Mouse (Mus musculus) spleen, adult 2 months (tissue): ENCODE measurements at regions not wholly inside any gene's neighbourhood (a gene's known extent, or its start where the extent isn't known, plus 50 kb on each side); places are given as distances from the start of the nearest gene placed in this dataset.

ENCODE experiments used
- DNase-seq, 2 experiments: peaks; one replicate each; pipeline versions ENCODE4 v3.0.0 to v3.0.0-alpha.2; 2012 to 2021; ENCODE audit warnings: low spot score in 2 of 2, low read depth in 1 of 2
- H3K27ac ChIP-seq: fragments of 200-500 bp; 2 replicates; pipeline ENCODE4 v1.5.1; 2012; ENCODE audit warnings: low read length, inconsistent platforms; ENCODE audit not compliant: insufficient read depth
- H3K27me3 ChIP-seq: fragments of 200-500 bp; 2 replicates; pipeline ENCODE4 v1.6.1; 2012; ENCODE audit warnings: mild to moderate bottlenecking, moderate library complexity, low read length, inconsistent platforms; ENCODE audit not compliant: control insufficient read depth, insufficient read depth
- H3K36me3 ChIP-seq: fragments of 200-500 bp; 2 replicates; pipeline ENCODE4 v1.6.1; 2012; ENCODE audit warnings: mild to moderate bottlenecking, low read length, inconsistent platforms; ENCODE audit not compliant: control insufficient read depth, insufficient read depth
- H3K4me1 ChIP-seq: fragments of 200-500 bp; 2 replicates; pipeline ENCODE4 v1.6.1; 2011; ENCODE audit warnings: inconsistent platforms; ENCODE audit not compliant: control insufficient read depth, insufficient read depth, insufficient read length
- H3K4me3 ChIP-seq: fragments of 200-500 bp; 2 replicates; pipeline ENCODE4 v1.5.1; 2011; ENCODE audit warnings: mild to moderate bottlenecking, inconsistent platforms; ENCODE audit not compliant: insufficient read depth, insufficient read length; ENCODE audit errors: extremely low read depth
- CTCF ChIP-seq: fragments of 200-500 bp; IDR thresholded peaks from 2 replicates; pipeline ENCODE4 v1.5.1; 2011; ENCODE audit warnings: mild to moderate bottlenecking, inconsistent platforms; ENCODE audit not compliant: insufficient read depth, insufficient read length, insufficient replicate concordance; ENCODE audit errors: extremely low read depth
- POLR2A ChIP-seq: fragments of 200-500 bp; IDR thresholded peaks from 2 replicates; pipeline ENCODE4 v1.6.1; 2011; ENCODE audit warnings: low read depth, low read length, inconsistent platforms
- WGBS: fragments of 180-500 bp; shearing (Covaris S2); methylation state at CpG from one replicate; pipeline ENCODE4 v1.1.7; 2018; 5-methylcytosine and 5-hydroxymethylcytosine counted together

GRCm38 (mm10) chr4:55924974-55925373 is 392.7 kb upstream of the Klf4 start:
- Histone ChIP-seq H3K4me1 (no peaks in the 10 kb centered on the region), H3K36me3 (no peaks in the 10 kb centered on the region), H3K27me3 (no peaks in the 10 kb centered on the region), H3K4me3 (no peak overlapping the region), H3K27ac (no peak overlapping the region)
- DNase-seq = no peak
- TF ChIP-seq POLR2A (no peak), CTCF (no peak)
- 78% methylated on average over 3 of the region's 3 CpGs for WGBS

- TF ChIP-seq CTCF (no peak), POLR2A (no peak)
- Histone ChIP-seq H3K27me3 (no peaks in the 10 kb centered on the region), H3K4me1 (no peaks in the 10 kb centered on the region), H3K27ac (no peak overlapping the region), H3K4me3 (no peak overlapping the region), H3K36me3 (no peaks in the 10 kb centered on the region)
- DNase-seq = no peak
- 86% methylated on average over 4 of the region's 4 CpGs for WGBS
Observed at GRCm38 (mm10) chr4:55921217-55921616, 389.0 kb upstream of the Klf4 start.

GRCm38 (mm10) chr4:55894116-55894885 is 362.0 kb upstream of the Klf4 start:
- H3K4me1 ChIP-seq = no peaks in the 10 kb centered on the region
- H3K27ac ChIP-seq = no peak overlapping the region
- TF ChIP-seq CTCF (no peak), POLR2A (no peak)
- DNase-seq = no peak
- no peaks in the 10 kb centered on the region for H3K36me3 ChIP-seq
- 83% methylated on average over 12 of the region's 12 CpGs for WGBS
- no peaks in the 10 kb centered on the region for H3K27me3 ChIP-seq
- H3K4me3 ChIP-seq = no peak overlapping the region

- DNase-seq = no peak
- Histone ChIP-seq H3K27me3 (no peaks in the 10 kb centered on the region), H3K27ac (no peak overlapping the region), H3K36me3 (no peaks in the 10 kb centered on the region), H3K4me1 (no peaks in the 10 kb centered on the region), H3K4me3 (no peak overlapping the region)
- 95% methylated on average over 9 of the region's 10 CpGs for WGBS
- TF ChIP-seq POLR2A (no peak), CTCF (no peak)
Observed at GRCm38 (mm10) chr4:55891656-55892055, 359.4 kb upstream of the Klf4 start.

GRCm38 (mm10) chr4:55887581-55887980 is 355.3 kb upstream of the Klf4 start:
- 90% methylated on average over 6 of the region's 6 CpGs for WGBS
- Histone ChIP-seq H3K27ac (no peak overlapping the region), H3K36me3 (no peaks in the 10 kb centered on the region), H3K27me3 (no peaks in the 10 kb centered on the region), H3K4me3 (no peak overlapping the region), H3K4me1 (no peaks in the 10 kb centered on the region)
- no peak for DNase-seq
- TF ChIP-seq CTCF (no peak), POLR2A (no peak)

GRCm38 (mm10) chr4:55882541-55882940 is 350.3 kb upstream of the Klf4 start:
- Histone ChIP-seq H3K27me3 (no peaks in the 10 kb centered on the region), H3K4me3 (no peak overlapping the region), H3K27ac (no peak overlapping the region), H3K4me1 (no peaks in the 10 kb centered on the region), H3K36me3 (no peaks in the 10 kb centered on the region)
- DNase-seq = no peak
- TF ChIP-seq POLR2A (no peak), CTCF (no peak)
- 72% methylated on average over 2 of the region's 2 CpGs for WGBS

GRCm38 (mm10) chr4:55875304-55875703 is 343.0 kb upstream of the Klf4 start:
- DNase-seq = no peak
- H3K4me3 ChIP-seq = no peak overlapping the region
- WGBS = 94% methylated on average over 12 of the region's 12 CpGs
- no peaks in the 10 kb centered on the region for H3K4me1 ChIP-seq
- H3K27ac ChIP-seq = no peak overlapping the region
- no peaks in the 10 kb centered on the region for H3K27me3 ChIP-seq
- TF ChIP-seq POLR2A (no peak), CTCF (no peak)
- no peaks in the 10 kb centered on the region for H3K36me3 ChIP-seq
